Mouse (Mus musculus) kidney, adult 18-20 months (tissue): Measurements from ENCODE around the gene Rasl11b.

ENCODE experiments used
- DNase-seq: peaks from one replicate; pipeline ENCODE4 v3.0.0; 2021

Rasl11b gene

GRCm38 (mm10) chr5:74214501-74215110 is 19.5 kb downstream of the Rasl11b start:
- DNase-seq = no peak

GRCm38 (mm10) chr5:74215125-74215524 is 20.0 kb downstream of the Rasl11b start:
- DNase-seq = peak; percentile 11

GRCm38 (mm10) chr5:74218524-74218923 is 23.4 kb downstream of the Rasl11b start:
- DNase-seq = no peak

- no peak for DNase-seq
Measured at GRCm38 (mm10) chr5:74222626-74223025, 27.5 kb downstream of the Rasl11b start.

GRCm38 (mm10) chr5:74224480-74224879 is 29.4 kb downstream of the Rasl11b start:
- no peak for DNase-seq

GRCm38 (mm10) chr5:74226183-74226582 is 31.1 kb downstream of the Rasl11b start:
- no peak for DNase-seq

- peak; percentile 26 for DNase-seq
Measured at GRCm38 (mm10) chr5:74227352-74227751, 32.3 kb downstream of the Rasl11b start.

GRCm38 (mm10) chr5:74228938-74229337 is 33.9 kb downstream of the Rasl11b start:
- no peak for DNase-seq

GRCm38 (mm10) chr5:74229775-74230413 is 34.8 kb downstream of the Rasl11b start:
- no peak for DNase-seq

- no peak for DNase-seq
Measured at GRCm38 (mm10) chr5:74230525-74230924, 35.4 kb downstream of the Rasl11b start.

- DNase-seq = no peak
Measured at GRCm38 (mm10) chr5:74233808-74234207, 38.7 kb downstream of the Rasl11b start.

GRCm38 (mm10) chr5:74239369-74239768 is 44.3 kb downstream of the Rasl11b start:
- no peak for DNase-seq

- no peak for DNase-seq
Measured at GRCm38 (mm10) chr5:74240298-74240697, 45.2 kb downstream of the Rasl11b start.

GRCm38 (mm10) chr5:74240926-74241680 is 46.0 kb downstream of the Rasl11b start:
- DNase-seq = no peak

GRCm38 (mm10) chr5:74242654-74243053 is 47.6 kb downstream of the Rasl11b start:
- DNase-seq = no peak

GRCm38 (mm10) chr5:74244406-74245019 is 49.4 kb downstream of the Rasl11b start:
- no peak for DNase-seq

GRCm38 (mm10) chr5:74245641-74246145 is 50.6 kb downstream of the Rasl11b start:
- no peak for DNase-seq

GRCm38 (mm10) chr5:74246453-74246852 is 51.4 kb downstream of the Rasl11b start:
- DNase-seq = no peak

- no peak for DNase-seq
Measured at GRCm38 (mm10) chr5:74246971-74247370, 51.9 kb downstream of the Rasl11b start.
